Mouse (Mus musculus) frontal cortex, adult (tissue): ENCODE data around the gene Olfr1361.
A peak's percentile ranks its signal among the peaks of the same experiment; 100 is the strongest.

Experiments used
- ATAC-seq: cut with Nextera tagmentation; 2 replicates; pipeline ENCODE4 v1.9.2; 2017; ENCODE audit warnings: mild to moderate bottlenecking, moderate library complexity, mixed read lengths; ENCODE audit not compliant: low TSS enrichment

Olfr1361 gene

GRCm38 (mm10) chr13:21663286-21663685 is at the start of gene Olfr1361:
Gene Olfr1361 (minus strand): TSS chr13:21663386.
- ATAC-seq: no peak

GRCm38 (mm10) chr13:21711698-21712097 is 48.5 kb upstream of the Olfr1361 start:
- no peak for ATAC-seq

GRCm38 (mm10) chr13:21710821-21711525 is 47.8 kb upstream of the Olfr1361 start:
- ATAC-seq: peak; percentile 42

GRCm38 (mm10) chr13:21710031-21710711 is 47.0 kb upstream of the Olfr1361 start:
- peak; percentile 90 for ATAC-seq

DNA sequence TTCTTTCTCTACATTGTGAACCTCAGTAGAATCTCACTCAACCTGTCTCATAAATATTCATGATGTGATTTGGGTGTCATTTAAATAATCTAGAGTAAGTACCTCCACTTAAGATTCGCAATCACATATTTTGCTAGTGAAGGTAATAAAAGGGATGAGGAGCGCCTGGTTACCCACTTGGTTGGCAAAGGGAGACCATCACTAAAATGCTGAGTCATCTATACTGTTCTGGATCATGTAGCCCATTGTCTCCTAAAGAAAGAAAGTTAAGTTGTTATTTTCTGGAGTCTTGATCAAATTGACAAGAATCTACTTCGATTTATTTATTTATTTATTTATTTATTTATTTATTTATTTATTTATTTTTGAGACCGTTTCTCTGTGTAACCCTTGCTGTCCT is 43.5 kb upstream of the Olfr1361 start:
- no peak for ATAC-seq

- no peak for ATAC-seq
These were observed 34.6 kb upstream of the Olfr1361 start, which contains the start of gene Olfr1359 for GRCm38 (mm10) chr13:21697811-21698210. Gene Olfr1359 (plus strand): TSS chr13:21698111.

DNA sequence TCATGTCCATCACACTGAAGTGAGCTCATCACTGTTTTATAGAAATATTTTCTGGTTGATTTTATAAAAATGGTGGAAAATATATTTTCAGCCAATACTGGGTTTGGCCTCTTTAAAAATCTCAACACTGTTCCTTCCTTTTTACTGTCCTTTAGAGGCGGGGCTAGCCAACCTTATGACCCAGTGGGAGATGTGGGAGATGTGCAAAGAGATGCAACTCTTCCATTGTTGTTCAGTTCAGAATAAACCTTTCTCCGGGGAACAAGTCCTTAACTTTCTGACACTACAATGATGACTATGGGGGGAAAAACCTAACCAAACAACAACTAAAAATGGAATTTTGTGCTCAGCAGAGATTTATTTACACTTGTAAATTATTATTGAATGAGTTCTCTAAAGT is 14.1 kb upstream of the Olfr1361 start, which contains the start of gene Olfr1360:
Olfr1360 (minus strand) TSS at position 101 of the 400 bp plus-strand sequence.
- ATAC-seq: no peak

GRCm38 (mm10) chr13:21642418-21642817 is 20.8 kb downstream of the Olfr1361 start, which contains the start of gene Olfr11:
Gene Olfr11 (minus strand): TSS chr13:21642518.
- ATAC-seq: no peak

- no peak for ATAC-seq
These were observed 49.3 kb downstream of the Olfr1361 start, which contains the start of gene Olfr1362 for GRCm38 (mm10) chr13:21613922-21614321. Gene Olfr1362 (minus strand): TSS chr13:21614022.
